Mouse (Mus musculus) B cell, adult 2 months (primary cell): ENCODE results near the gene Cbx2.
A peak's percentile ranks its signal among the peaks of the same experiment; 100 is the strongest.

Source experiments
- DNase-seq, 2 experiments: peaks; one replicate each; pipeline ENCODE4 v3.0.0; 2022

Cbx2 gene

DNA sequence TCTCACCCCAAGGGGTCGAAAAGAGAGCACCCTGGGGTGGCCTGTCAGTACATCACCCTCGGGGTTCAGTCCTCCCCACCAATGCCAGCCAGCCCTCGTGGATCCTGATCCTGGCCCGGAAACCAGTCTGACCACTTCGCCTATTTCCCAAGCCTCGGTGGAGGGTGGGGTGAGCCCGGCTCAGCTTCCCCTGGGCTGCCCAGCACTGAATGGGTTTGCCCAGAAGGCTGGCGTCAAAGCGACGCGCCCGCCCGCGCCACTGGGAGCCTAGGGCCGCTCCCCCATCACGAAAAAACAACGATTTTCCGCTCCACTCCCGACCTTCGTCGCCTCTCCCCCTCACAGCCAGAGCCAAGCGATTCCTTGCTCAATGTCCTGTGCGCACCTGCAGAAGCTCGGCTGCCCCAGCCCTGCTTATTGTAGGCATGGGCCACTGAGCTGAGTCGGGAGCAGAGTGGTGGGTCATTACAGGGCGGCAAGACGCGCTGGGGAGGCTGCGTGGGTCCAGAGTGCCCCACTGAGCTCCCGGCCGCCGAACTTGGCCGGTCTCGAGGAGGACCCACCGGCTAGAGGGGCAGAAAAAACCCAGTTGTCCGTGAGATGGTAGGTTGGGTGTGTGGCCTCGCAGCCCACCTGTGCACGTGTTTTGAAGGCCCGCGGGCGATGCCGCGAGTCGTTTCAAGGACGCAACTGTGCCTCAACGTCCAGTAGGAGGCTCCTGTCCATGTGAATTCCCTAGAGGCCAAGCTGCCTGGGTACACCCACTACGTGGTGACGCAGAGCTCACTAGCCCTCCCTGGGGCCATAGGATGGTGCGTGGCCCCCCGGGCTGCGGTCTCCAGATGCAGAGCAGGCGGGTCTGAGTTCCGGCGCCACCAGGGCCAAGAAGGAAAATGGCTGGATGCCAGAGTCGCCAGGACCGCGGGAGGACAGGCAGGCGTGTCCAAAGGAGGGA is 35.6 kb downstream of the Cbx2 start:
- DNase-seq: peak; percentile 32 to 47

DNA sequence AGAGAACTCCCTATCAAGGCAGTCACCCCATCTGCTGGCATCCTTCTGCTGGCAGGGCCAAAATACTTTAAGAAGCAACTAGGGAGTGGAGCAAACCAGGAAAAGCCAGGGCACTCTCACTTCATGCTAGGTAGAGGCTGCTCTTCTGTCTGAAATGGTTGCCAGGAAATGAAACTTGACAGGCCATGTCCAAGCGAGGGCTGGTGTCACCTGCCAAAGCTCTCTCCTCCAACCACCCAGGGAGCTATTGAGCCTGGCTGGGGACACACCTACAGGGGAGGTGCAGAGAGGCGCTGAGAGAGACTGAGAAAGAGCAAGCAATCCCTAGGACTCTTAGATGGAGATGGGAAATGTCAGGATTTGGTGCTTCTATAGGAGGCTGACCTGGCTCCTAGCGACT is 36.5 kb downstream of the Cbx2 start:
- DNase-seq: peak; percentile 41 to 46

DNA sequence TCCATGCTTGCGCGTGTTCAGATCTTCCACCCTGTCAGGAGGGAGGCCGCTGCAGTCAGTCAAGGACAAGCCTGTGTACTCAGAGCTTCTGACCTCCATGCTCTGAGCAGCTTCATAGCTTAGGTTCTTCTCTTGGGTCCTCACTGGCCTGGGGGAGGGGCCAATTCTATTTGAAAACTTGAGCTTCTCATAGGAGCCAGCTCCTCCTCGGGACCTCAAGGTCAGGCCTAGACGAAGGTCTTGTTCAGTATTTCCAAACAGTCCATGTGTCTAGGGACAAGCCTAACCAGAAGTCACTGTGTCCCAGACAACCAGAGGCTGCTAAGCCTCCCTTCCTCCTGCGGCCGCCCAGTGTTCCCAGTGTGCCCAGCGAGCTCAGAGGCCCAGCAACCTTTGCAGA is 44.1 kb downstream of the Cbx2 start:
- no peak for DNase-seq

DNA sequence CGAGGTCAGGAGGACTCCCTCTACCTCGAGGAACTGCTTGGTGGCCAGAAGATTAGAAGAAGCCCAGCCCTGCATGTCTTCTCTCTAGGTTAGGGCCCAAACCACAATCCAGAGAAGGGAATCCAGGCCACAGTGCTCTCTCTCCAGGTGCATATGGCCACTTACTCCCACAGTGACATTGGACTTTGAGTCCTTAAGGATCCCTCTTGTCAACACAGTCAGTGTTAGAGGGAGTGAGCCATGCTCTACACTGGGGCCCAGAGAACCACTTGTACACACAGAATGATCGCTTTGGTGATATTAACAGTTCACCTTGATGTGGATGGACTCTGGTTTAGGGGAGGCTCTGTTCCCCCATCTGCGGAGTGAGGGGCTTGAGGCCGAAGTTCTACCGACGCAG is 49.5 kb downstream of the Cbx2 start:
- no peak for DNase-seq

DNA sequence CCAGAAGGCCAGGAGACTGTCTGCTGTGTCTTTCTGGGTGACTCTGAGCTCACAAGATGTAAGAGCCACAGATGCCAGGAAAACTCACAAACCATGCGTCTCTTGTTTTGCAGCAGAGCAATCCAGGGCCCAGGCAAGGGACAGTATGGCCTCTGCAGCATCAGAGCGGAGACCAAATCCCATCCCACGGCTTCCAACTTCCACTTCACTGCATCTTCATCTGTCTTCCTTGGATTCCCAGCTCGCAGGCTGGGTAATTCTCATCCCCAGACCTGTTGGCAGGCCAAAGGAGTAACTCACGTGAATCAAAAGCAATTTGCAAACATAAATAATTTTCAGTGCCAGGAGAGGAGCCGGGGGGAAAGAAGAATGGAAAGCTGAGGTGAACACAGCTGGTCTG is 50.2 kb downstream of the Cbx2 start:
- no peak for DNase-seq

DNA sequence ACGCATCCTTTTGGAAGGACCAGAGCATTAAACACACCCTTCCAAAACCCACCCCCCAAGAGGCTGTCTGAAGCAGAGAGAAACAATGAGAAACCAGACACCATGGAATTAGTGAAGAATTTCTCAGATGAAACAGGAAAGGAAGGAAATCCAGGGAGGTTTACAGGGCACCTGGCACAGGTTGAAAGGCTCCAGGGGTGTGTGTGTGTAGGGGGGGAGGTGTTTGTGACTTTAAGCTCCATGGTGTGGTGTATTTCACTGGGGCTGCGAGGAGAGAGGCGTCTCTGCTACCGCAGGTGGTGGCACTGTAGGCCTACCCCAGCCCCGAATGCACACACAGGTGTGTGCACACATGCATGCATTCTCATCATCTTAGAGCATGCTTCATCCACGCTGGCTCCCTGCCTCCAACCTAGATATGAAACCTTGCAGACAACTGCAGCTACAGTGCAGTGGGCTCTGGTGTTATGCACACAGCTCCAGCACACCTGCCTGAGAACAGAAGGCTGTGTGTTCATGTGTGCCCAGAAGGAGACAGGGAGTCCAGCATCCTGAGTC is 51.2 kb downstream of the Cbx2 start:
- no peak for DNase-seq

DNA sequence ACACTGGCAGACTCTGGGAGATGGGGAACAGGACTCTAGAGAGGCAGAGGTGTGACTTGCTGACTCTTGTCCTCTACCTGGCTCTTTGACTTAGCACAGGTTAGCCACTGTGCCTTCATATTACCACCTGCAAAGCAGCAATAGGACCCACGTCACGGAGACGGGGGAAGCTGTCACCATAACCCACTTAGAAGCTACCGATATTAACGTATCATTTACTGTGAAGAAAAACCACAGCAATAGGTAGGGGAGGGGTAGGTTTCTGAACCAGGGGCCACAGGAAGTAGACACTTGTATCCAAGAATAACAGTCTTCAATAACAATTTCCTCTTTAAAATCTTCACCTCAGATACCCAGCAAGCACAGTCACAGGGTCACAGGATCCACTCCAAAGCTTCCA is 53.0 kb downstream of the Cbx2 start:
- DNase-seq: peak; percentile 46 to 55

DNA sequence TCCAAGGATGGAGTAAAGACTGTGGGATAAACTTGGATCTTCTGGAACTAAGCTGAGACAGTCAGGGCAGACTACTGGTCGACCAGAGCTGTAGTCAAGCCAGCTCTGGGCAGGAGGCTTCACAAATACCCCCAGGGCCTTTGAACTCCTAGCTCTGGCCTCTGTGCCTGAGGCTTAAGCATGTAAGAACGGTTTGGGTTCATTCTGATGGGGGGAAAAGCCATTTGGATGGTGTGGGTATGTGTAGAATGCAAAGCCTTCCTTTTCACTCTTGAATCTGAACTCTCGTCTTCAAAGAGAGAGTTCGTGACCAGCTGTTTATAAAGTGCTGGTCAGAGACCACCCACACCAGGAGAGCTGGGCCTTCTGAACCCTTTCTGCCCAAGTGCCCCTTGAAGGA is 55.0 kb downstream of the Cbx2 start:
- no peak for DNase-seq

DNA sequence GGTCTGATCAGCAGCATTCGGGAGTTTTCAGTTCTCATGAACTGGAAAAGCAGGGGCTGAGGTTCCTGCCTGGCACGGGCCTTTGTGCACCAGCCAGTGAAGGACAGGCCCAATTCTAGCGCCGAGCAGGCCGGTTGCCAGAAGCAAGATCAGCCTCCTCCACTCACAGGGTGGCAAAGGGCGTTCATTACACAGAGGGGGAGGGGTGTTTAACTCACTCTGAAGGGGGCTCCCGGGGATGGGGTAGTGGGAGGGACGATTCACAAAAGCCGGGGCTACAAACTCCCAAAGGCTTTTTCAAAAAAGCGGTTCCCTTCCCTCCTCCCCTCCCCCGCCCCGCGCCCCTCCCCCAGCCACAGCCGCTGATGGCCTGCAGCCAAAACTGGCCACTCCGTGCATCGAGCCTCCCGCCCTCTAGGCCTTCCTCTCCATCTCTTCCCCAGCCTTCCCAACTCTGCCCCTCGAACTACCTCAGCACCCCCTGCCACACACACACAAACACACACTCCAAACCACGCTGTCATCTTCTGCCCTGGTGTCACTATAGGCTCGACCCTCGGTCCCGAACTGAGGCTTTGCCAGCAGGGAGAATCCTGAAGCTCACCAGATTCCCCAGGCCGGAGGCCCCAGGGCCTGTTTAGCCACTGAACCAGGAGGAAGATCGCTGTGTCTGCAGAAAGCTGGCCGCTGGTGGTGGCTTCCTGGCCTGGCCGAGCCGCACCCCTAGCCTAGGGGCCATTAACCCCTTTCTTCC is 56.1 kb downstream of the Cbx2 start:
- DNase-seq: no peak

DNA sequence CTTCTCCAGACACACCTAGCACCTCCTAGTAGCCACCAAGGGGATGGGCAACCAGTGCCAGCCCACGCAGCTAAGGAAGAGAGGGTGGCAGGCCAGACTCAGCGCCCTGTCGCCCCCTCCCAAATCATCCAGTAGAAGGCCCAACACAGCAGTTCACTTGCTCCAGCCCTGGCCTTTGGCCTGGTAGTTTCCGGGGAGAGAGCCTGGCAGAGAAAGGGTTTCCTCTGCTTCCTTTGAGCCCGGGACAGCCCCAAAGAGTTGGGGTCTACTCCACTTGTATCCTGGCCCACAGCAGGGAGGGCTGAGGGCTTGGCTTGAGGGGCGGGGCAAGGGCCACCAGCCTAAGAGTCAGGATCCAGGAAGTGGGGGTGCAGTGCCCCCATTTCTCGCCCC is 56.7 kb downstream of the Cbx2 start:
- no peak for DNase-seq

DNA sequence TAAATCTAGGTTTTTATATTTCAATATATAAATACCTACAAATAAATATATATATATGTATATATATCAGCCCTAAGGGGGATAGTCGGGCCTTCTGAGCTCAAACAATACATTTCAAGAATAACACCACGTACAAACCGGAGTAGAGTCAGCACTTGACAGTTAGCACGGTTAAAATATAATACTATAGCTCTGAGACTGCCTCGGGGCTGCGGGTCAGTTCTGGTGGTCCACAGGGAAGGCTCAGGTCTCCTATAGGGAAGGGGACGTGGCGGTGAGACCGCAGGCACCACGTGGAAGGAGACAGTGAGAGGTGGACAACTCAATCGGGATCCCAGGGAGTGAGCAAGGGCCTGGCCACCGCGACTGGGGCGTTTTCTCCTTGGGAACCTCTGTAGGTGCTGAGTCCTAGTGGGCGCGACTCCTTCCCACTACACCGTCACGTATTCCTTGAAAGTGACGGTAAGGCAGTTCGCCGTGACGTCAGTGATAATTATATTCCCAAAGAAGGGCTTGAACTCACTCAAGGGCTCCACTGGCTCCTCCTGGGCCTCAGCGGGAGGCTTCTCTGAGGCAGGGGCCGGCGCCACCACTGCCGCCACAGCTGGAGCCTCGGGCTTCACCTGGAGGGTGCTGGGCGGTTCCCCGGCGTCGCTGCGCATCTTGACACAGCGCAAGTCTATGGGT is 57.8 kb downstream of the Cbx2 start:
- DNase-seq: no peak
